Mouse (Mus musculus) adrenal gland, postnatal 36 days (tissue): ENCODE measurements around the gene Eif2b2. TPM values are rescaled to one million over a fixed set of nuclear protein-coding genes. Genes with fewer than 3 reads are reported as not detected.

Source experiments
- DNase-seq, 2 experiments: peaks; one replicate each; pipeline ENCODE4 v3.0.0; 2021; ENCODE audit warnings: mixed read lengths in 1 of 2
- long read RNA-seq, 2 experiments: library from polyadenylated mRNA; stranded (forward); transcript quantifications; one replicate each; pipeline ENCODE4 v2.0.0; 2021; ENCODE audit warnings: borderline sequencing depth in 2 of 2
- total RNA-seq, 2 experiments: library from RNA; stranded (reverse); gene quantifications; 2 replicates each; pipeline ENCODE4 v1.2.3; 2021

Gene Eif2b2
- 10 to 100 TPM; 82.1 to 85.3 TPM for total RNA-seq
- long read RNA-seq, experiment 1, transcript Eif2b2-201 (8 exons, 1,605 nt): major isoform, 65 of 82 reads
- long read RNA-seq, experiment 1, partial matches to known transcripts: 3 of 82 reads
- long read RNA-seq, experiment 1, other reads (novel, unspliced or antisense): 13 of 82 reads
- long read RNA-seq, experiment 2, transcript Eif2b2-201 (8 exons, 1,605 nt): major isoform, 25 of 26 reads
- long read RNA-seq, experiment 2, partial matches to known transcripts: 0 of 26 reads
- long read RNA-seq, experiment 2, other reads (novel, unspliced or antisense): 1 of 26 reads

GRCm38 (mm10) chr12:85219236-85219904 is at the start of gene Eif2b2:
TSS of gene Eif2b2 (plus strand) at chr12:85219481.
- peak; percentile 99 for DNase-seq

DNA sequence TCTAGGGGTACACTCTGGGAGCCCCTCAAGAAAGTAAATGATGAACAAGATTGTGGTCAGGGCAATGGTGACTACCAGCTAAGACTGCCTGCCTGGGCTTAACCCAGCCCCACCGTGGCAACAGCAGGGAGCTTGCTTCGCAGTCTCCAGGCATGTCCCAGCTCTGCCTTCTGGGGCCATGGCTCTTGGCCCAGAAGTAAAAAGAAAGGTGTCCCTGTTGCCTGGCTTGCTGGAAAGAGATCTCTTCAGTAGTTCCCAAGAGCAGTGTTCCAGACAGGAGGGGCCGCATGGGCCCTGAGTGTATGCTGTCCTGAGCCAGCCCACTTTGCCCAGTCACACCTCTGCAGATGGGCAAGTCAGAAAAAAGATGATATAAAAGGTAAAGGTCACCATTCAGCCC is 49.4 kb upstream of the Eif2b2 start:
- DNase-seq: no peak

DNA sequence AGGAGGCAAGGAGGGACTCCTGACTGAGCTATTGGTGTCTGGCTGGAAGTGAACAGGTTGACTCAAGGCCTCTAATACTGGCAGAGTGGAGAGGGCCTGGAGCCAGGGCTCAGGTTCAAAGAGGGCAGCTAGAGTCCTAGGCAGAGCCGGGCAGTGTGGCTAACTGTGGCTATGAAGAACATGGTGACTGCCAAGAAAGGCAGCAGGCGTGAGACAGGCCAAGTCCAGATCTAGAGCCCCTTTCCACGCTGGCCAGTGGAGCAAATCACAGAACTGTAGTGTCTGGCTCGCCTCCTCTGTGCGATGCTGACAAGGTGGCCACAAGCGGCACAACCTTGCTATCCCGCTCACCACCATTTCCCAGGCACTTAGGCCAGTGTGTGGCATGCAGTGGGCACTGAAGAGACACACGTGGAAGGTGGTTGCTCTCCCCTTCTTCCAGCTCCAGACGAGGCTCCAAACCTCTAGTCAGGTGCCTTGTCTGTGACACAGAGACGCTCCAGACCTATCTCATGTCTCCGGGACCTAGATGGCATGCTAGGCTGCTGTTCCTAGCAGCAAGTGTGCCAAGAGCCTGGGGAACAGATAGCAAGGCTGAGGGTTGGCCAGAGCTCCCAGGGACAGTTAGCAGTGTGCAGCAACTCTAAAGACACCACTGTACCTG is 48.9 kb upstream of the Eif2b2 start:
- peak; percentile 22 to 40 for DNase-seq

DNA sequence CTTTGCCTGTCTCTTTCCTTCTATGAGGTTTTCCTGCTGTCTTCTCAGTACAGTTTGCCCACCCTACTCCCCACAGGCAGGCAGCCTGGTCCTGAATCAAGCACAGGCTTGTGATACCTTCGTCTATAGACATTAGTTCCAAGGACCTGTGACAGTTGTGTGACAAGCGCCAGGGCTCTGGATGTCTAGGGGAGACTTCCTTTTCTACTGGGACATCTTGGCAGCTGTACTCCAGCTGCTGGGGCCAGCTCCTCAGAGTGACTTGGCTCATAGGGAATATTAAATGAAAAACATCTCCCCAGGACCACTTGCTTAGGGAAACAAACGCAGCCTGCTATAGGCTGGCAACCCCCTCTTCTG is 48.4 kb upstream of the Eif2b2 start:
- no peak for DNase-seq

DNA sequence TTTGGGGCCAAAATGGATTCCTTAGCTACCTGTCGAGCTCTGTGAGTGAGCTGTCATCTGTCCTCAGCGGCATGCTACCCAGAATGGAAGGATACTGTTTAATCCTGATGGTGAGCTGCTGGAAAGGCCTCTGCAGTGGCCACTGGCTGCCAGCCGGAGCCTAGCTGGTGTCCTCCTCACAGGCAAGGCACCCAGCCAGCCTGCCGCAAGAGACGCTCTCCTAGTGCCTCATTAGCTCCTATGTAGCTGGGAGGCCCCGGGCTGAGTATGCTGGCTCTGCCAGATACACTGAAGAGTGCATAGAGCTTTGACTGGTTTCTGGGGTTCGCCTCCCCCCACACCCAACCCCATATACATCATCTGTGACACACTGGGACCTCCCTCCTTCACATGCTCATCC is 45.3 kb upstream of the Eif2b2 start:
- no peak for DNase-seq

DNA sequence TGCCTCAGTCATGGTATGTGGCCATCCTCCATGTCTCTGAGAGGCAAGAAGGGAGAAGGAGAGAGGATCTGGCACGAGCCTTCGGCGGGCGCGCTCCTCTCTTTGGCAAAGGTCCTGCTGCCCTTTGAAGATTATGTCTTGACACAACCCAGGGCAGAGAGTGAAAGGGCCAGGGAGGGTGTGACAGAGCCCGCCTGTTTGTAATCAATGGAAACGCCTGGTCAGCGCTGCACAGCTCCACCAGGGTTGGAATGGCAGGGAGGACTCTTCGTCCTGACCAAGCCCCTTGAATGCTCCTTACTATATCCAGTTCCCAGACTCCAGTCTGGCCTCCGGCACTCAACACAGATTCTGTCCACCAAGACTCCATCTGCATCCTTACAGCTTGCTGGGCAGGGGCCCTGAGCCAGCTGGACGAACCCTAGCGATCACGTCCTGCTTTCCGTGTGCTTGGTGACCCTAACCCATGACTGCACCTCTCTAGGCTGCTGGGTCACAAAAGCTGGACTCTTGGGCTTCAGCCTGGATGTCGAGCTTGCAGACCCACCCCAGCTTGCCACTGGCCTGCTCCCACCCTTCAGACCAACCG is 44.1 kb upstream of the Eif2b2 start:
- no peak for DNase-seq

GRCm38 (mm10) chr12:85175926-85176845 is 43.1 kb upstream of the Eif2b2 start:
- no peak for DNase-seq

DNA sequence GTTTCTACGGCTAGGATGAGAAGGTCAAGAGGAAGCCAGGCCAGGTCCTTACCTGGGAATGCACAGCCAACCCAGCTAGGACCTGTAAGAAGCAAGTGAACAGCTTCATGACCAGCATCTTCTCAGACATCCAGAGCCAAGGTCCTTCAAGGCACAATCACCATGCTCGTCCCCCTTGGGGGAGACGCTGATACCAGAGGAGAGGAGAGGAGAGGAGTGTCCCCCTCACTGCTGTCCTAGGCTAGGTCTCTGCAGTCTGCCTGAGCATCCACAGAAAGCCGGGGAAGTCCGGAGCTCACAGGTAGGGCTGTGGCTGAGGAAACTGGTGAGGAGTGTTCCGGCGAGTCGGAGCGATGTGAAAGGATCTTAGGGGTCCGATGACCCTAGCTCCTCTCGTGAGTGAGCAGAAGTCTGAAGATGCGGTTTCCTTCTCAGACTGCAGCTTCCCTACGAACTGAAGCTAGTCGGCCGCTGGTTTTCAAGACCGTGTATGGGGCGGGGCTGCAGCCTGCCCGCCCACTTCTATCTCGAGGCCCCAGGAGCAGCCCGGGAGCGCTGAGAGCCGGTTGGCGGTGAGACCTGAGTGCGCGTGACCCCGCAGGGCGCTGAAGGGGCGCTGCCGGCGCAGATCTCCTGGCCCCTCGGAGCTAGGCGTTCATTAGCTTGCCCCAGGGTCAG is 42.3 kb upstream of the Eif2b2 start:
- peak; percentile 53 to 68 for DNase-seq

- DNase-seq: no peak
Measured at GRCm38 (mm10) chr12:85177740-85178239, 41.5 kb upstream of the Eif2b2 start, which contains the start of gene Pgf. TSS of gene Pgf (minus strand) at chr12:85177790.

DNA sequence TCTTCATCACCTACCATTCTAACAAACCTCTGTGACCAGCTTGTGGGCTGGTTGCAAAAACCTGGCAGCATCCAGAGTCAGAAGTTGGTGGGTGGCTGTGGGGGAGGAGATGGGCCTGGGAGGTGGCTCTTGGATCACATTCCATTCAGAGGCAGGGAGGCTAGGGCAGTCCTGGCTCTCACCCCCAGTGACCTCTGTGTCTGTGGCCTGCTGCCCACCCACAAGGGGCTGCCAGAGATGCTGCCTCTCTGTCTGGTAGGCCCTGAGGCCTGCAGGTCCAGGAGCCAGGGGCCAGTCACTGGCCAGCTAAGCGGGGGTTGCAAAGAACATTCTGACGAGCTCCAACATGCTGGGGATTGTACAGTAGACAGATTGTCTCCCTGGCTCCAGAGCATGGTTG is 41.0 kb upstream of the Eif2b2 start:
- DNase-seq: no peak

DNA sequence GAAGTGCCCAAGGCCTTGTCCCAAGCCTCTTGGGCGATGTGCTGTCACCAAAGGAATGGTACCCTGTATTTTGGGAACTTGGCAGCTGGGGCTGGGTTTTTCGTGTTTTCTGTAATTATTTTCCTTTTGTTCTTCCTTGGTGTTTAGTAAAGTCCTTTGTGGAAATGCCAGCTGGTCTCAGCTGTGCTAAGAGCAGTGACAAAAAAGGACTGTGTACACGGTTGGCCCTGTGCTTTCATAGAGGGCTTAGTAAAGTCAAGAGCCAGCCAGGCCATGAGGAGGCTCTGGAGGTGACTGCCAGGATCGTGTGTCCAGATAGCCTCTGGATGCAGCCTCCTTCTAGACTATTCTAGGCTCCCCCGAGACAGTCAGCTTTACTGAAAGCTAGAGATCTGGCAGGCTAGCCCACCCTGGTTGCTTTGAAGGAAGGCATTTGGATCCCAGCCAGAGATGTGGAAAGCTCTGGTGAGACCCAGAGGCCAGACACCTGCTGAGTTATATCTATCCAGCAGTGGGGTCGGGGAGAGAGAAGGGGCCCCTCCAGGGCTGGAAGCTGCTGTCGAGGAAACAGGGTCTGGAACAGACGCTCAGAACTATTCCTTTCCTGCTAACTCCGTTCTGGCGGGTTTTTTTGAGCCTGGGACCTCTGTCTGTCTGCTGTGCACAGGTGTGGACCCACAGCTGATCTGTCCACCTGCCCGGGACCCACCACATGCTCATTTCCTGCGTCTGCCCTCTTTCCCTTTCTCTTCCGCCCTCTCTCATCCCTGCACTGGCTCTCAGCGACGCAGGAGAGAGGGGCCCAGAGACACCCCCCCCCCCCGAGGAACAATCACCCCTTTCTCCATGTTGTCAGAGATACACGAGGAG is 37.6 kb upstream of the Eif2b2 start:
- DNase-seq: no peak

- no peak for DNase-seq
Measured at GRCm38 (mm10) chr12:85182345-85182643, 37.0 kb upstream of the Eif2b2 start.

DNA sequence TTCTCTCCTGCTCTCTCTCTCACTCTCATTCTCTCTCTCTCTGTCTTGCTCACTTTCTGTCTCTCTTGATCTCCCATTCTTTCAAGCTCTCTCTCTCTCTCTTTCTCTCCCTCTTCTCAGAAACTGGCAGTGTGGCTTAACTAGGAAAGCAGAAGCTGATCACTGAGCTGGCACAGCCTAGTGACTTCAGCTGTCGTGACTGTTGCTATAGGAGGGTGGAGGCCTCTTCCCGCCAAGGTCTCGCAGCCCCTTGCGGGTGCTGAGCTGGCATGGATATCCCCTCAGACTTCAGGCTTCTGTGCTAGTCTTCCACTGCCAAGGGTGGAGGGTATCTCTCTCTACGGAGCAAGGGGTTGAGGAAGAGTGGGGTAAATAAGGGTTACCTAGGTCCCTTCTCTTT is 36.4 kb upstream of the Eif2b2 start:
- DNase-seq: no peak

GRCm38 (mm10) chr12:85184118-85184517 is 35.2 kb upstream of the Eif2b2 start:
- no peak for DNase-seq

DNA sequence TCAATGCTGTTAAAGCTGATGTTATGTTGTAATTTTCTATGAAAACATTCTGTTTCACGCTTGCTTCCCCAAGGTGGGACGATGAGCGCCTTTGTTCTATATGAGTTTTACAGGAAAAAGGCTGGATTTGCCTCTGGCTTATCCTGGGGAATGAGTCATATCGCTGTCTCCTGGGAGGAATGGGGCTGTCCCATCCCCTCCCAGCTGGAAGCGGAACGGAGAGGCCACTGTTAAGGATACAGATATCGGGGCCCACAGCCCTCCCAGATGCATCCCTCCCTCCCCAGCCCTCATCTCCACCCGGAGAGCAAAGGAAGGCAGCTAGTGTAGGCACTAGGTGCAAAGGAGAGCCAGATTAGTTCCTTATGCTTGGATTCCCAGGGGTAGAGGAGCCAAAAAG is 33.5 kb upstream of the Eif2b2 start:
- DNase-seq: no peak

DNA sequence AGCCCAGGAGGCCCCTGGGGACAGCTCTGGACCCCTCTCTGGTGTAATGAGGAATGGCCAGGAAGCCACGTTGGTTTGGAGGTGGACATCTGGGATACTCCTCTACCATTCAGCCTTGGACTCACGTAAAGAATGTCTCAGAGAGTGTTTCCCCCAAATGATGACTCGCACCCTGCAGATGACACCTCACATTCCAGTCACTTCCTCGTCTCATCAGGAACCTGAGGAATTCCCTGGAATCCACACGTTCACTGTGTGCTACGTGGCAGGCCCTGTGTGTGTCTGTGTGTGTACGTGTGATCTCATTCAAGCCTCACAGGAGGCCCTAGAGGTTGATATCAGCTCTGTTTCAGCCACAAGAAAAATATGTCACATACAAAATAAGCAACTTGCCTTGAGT is 32.9 kb upstream of the Eif2b2 start:
- DNase-seq: no peak

GRCm38 (mm10) chr12:85190290-85190689 is 29.0 kb upstream of the Eif2b2 start:
- DNase-seq: no peak

DNA sequence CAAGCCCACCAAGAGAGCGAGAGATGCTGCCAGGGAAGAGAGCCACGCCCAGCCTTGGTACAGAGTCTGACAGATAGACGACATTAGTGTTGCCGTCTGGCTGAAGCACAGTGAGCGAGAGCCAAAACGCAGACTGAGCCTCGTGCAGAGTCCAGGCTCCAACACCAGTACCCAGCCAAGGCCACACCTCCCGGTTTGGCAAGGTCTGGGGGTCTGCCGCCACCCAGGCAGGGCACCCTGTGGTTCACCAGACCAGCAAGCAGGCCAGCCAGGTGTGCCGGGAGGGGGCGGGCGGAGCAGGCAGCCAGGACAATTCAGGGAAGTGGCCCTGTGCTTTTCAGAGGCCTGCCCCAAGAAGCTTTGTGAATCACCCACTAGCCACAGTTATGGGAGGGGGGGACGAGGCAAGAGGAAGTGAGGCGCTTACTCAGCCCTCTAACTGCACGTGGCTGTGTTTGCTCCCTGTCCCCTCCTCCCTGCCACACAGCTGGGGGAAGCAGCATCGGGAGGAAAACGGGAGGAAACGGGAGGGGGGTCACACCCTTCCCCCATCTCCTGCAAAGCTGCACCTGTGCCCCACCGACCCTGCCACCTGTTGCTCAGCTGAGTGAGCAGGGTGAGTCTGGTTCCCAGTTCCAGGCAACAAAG is 26.7 kb upstream of the Eif2b2 start:
- no peak for DNase-seq

DNA sequence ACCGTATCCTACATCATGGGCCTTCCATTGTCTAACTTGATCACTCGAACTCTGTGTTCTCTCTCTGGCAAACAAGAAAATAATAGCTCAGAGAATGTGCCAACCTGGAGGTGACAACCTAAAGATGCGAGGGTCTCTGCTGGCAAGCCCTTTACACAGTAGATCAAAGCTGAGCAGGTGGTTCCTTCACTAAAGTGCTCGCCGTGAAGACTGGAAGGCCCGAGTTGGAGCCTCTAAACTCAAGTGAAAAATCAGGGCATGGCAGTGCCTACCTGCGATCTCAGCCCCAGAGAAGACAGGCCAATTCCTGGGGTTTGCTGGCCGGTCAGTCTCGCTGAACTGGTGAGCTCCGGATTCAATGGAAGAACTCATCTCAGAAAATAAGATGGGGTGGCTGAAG is 26.1 kb upstream of the Eif2b2 start:
- no peak for DNase-seq
